Mouse (Mus musculus): Measurements from ENCODE around the gene Chst14. TPM values are rescaled to one million over a fixed set of nuclear protein-coding genes. Genes with fewer than 3 reads are reported as not detected.

The Chst14 gene
- total RNA-seq, 2 experiments from 2014 or later, result 2.3 to 2.5 TPM

GRCm38 (mm10) chr2:118902051-118903025 lies 24.0 kb upstream of the Chst14 start:
- intact Hi-C loops (cut with DNase I), result loop anchor here (2.0 kb wide), 1 partner anchor 74 kb away; no protein-coding TSS in a partner anchor

GRCm38 (mm10) chr2:118903333-118903741 lies 23.0 kb upstream of the Chst14 start:
- peak in 1 of 2 experiments; percentile 9 for DNase-seq (ENCODE audit: low spot score in 2 of 2)
- intact Hi-C loops (cut with DNase I), result loop anchor here (2.0 kb wide), 1 partner anchor 73 kb away; no protein-coding TSS in a partner anchor

More at GRCm38 (mm10) chr2:118902051-118903025, 24.0 kb upstream of the Chst14 start:
- peak; percentile 11 to 15 for DNase-seq (ENCODE audit: low spot score in 2 of 2)

GRCm38 (mm10) chr2:118905433-118906117 lies 20.7 kb upstream of the Chst14 start:
- intact Hi-C loops (cut with DNase I), result no loop called here

GRCm38 (mm10) chr2:118906118-118906492 lies 20.2 kb upstream of the Chst14 start:
- intact Hi-C loops (cut with DNase I), result no loop called here
- DNase-seq (ENCODE audit: low spot score in 2 of 2), result no peak

More at GRCm38 (mm10) chr2:118905433-118906117, 20.7 kb upstream of the Chst14 start:
- no peak for DNase-seq (ENCODE audit: low spot score in 2 of 2)

GRCm38 (mm10) chr2:118907781-118908180 lies 18.5 kb upstream of the Chst14 start:
- no peak for DNase-seq (ENCODE audit: low spot score in 2 of 2)
- intact Hi-C loops (cut with DNase I), result no loop called here

- intact Hi-C loops (cut with DNase I), result no loop called here
- DNase-seq (ENCODE audit: low spot score in 2 of 2), result no peak
Observed at GRCm38 (mm10) chr2:118909151-118909550, 17.1 kb upstream of the Chst14 start.

- DNase-seq (ENCODE audit: low spot score in 2 of 2), result no peak
- intact Hi-C loops (cut with DNase I), result no loop called here
Observed at GRCm38 (mm10) chr2:118910605-118911278, 15.6 kb upstream of the Chst14 start.

- intact Hi-C loops (cut with DNase I), result no loop called here
Observed at GRCm38 (mm10) chr2:118912706-118913105, 13.6 kb upstream of the Chst14 start.

GRCm38 (mm10) chr2:118913551-118914276 lies 12.6 kb upstream of the Chst14 start:
- DNase-seq (ENCODE audit: low spot score in 2 of 2), result no peak
- intact Hi-C loops (cut with DNase I), result no loop called here

More at GRCm38 (mm10) chr2:118912706-118913105, 13.6 kb upstream of the Chst14 start:
- DNase-seq (ENCODE audit: low spot score in 2 of 2), result no peak

GRCm38 (mm10) chr2:118914685-118915084 lies 11.6 kb upstream of the Chst14 start:
- DNase-seq (ENCODE audit: low spot score in 2 of 2), result no peak

GRCm38 (mm10) chr2:118916436-118916835 lies 9.9 kb upstream of the Chst14 start:
- DNase-seq (ENCODE audit: low spot score in 2 of 2), result no peak
- intact Hi-C loops (cut with DNase I), result no loop called here

More at GRCm38 (mm10) chr2:118914685-118915084, 11.6 kb upstream of the Chst14 start:
- intact Hi-C loops (cut with DNase I), result no loop called here

GRCm38 (mm10) chr2:118918543-118918942 lies 7.8 kb upstream of the Chst14 start:
- no peak for DNase-seq (ENCODE audit: low spot score in 2 of 2)
- intact Hi-C loops (cut with DNase I), result loop anchor here (2.0 kb wide), 1 partner anchor 48 kb away; no protein-coding TSS in a partner anchor

- DNase-seq (ENCODE audit: low spot score in 2 of 2), result no peak
- intact Hi-C loops (cut with DNase I), result no loop called here
Observed at GRCm38 (mm10) chr2:118920428-118920827, 5.9 kb upstream of the Chst14 start.

- intact Hi-C loops (cut with DNase I), result no loop called here
- DNase-seq (ENCODE audit: low spot score in 2 of 2), result no peak
Observed at GRCm38 (mm10) chr2:118925952-118926351, 344 bp upstream of the Chst14 start.

- DNase-seq (ENCODE audit: low spot score in 2 of 2), result no peak
- intact Hi-C loops (cut with DNase I), result no loop called here
Observed at GRCm38 (mm10) chr2:118926998-118927739, 873 bp downstream of the Chst14 start.

GRCm38 (mm10) chr2:118941341-118941740 lies 15.0 kb downstream of the Chst14 start:
- no peak for DNase-seq (ENCODE audit: low spot score in 2 of 2)
- intact Hi-C loops (cut with DNase I), result no loop called here

- intact Hi-C loops (cut with DNase I), result no loop called here
- no peak for DNase-seq (ENCODE audit: low spot score in 2 of 2)
Observed at GRCm38 (mm10) chr2:118943232-118943631, 16.9 kb downstream of the Chst14 start.

GRCm38 (mm10) chr2:118948818-118949217 lies 22.5 kb downstream of the Chst14 start:
- intact Hi-C loops (cut with DNase I), result no loop called here
- DNase-seq (ENCODE audit: low spot score in 2 of 2), result no peak

All from left cerebral cortex, postnatal 25 days (tissue).